Mouse (Mus musculus): ENCODE results near the gene C2cd4d.

GRCm38 (mm10) chr3:94388047-94388446, 25.8 kb downstream of the C2cd4d start:
- TF ChIP-seq POLR2A (IDR thresholded peaks at IDR 0.05; ENCODE audit: control insufficient read depth, extremely low read depth, insufficient read depth, low read length, poor library complexity) (peak; percentile 71; the same call in 1 of the 2 replicates), CTCF (IDR thresholded peaks at IDR 0.05; ENCODE audit: borderline replicate concordance, control insufficient read depth, extremely low read depth, insufficient read depth, low read length, poor library complexity) (no peak)
